Mouse (Mus musculus) CH12.LX (cell line): Measurements from ENCODE around the gene Iqch. TPM values are rescaled to one million over a fixed set of nuclear protein-coding genes. Genes with fewer than 3 reads are reported as not detected.
A peak's percentile ranks its signal among the peaks of the same experiment; 100 is the strongest.

ENCODE experiments used
- DNase-seq: peaks from one replicate; pipeline ENCODE4 v3.0.0-alpha.2; 2013; ENCODE audit errors: extremely low read depth
- H3K27ac ChIP-seq: 2 replicates; pipeline ENCODE4 v1.5.1; 2012; ENCODE audit warnings: low read depth, mild to moderate bottlenecking, control low read depth, moderate library complexity; ENCODE audit not compliant: insufficient read depth
- H3K27me3 ChIP-seq: replicated peaks from 2 replicates; pipeline ENCODE3; 2012; ENCODE audit warnings: inconsistent platforms
- H3K36me3 ChIP-seq, 2 experiments: replicated peaks in 1 of 2; 2 replicates each; pipeline versions ENCODE3 to v1.6.1; 2012; ENCODE audit warnings: inconsistent platforms in 1 of 2, low read length in 1 of 2, mild to moderate bottlenecking in 1 of 2, mixed read lengths in 1 of 2, moderate library complexity in 1 of 2; ENCODE audit not compliant: control insufficient read depth in 1 of 2, insufficient read depth in 1 of 2
- H3K4me1 ChIP-seq, 2 experiments: 2 replicates each; pipeline ENCODE4 v1.6.1; 2012; ENCODE audit warnings: inconsistent platforms in 1 of 2, moderate library complexity in 1 of 2; ENCODE audit not compliant: insufficient read depth in 2 of 2, control insufficient read depth in 1 of 2
- H3K4me2 ChIP-seq: 2 replicates; pipeline ENCODE4 v1.6.1; 2012; ENCODE audit warnings: low read depth, mild to moderate bottlenecking, control low read depth; ENCODE audit not compliant: poor library complexity, insufficient read depth, severe bottlenecking
- H3K4me3 ChIP-seq, 3 experiments: fragments of 150-350 bp in 1 of 3; sonication (generic) in 1 of 3; replicated peaks in 1 of 3; 2 replicates each; pipeline versions ENCODE3 to v1.5.1; 2011 to 2012; ENCODE audit warnings: low read depth in 2 of 3, low read length in 2 of 3, mild to moderate bottlenecking in 2 of 3, moderate library complexity in 2 of 3, control low read depth in 1 of 3, improper control_type of control experiment in 1 of 3, inconsistent platforms in 1 of 3, mixed read lengths in 1 of 3; ENCODE audit not compliant: poor library complexity in 1 of 3
- H3K79me2 ChIP-seq: replicated peaks from 2 replicates; pipeline ENCODE4 v1.6.1; 2012; ENCODE audit warnings: mild to moderate bottlenecking, moderate library complexity; ENCODE audit not compliant: control insufficient read depth, poor library complexity, insufficient read depth, severe bottlenecking; ENCODE audit errors: extremely low read depth
- H3K9ac ChIP-seq: 2 replicates; pipeline ENCODE4 v1.6.1; 2012; ENCODE audit warnings: low read depth, mild to moderate bottlenecking, control low read depth, moderate library complexity; ENCODE audit not compliant: insufficient read depth
- H3K9me3 ChIP-seq: replicated peaks from 2 replicates; pipeline ENCODE3; 2012; ENCODE audit warnings: low read length, inconsistent platforms, mixed read lengths
- CHD1 ChIP-seq: IDR thresholded peaks from 2 replicates; pipeline ENCODE4 v1.6.1; 2012; ENCODE audit warnings: low read depth, low read length, improper control_type of control experiment, inconsistent platforms
- CHD2 ChIP-seq: IDR thresholded peaks from 2 replicates; pipeline ENCODE4 v1.6.1; 2011; ENCODE audit warnings: low read length, improper control_type of control experiment
- CTCF ChIP-seq, 2 experiments: IDR thresholded peaks in 1 of 2; conservative IDR thresholded peaks in 1 of 2; 2 replicates each; pipeline ENCODE4 v1.5.1; 2011 to 2012; ENCODE audit warnings: low read depth in 2 of 2, low read length in 2 of 2, improper control_type of control experiment in 1 of 2, inconsistent platforms in 1 of 2, mild to moderate bottlenecking in 1 of 2, moderate library complexity in 1 of 2
- EP300 ChIP-seq: IDR thresholded peaks from 2 replicates; pipeline ENCODE4 v1.6.1; 2011; ENCODE audit warnings: low read length, improper control_type of control experiment
- ETS1 ChIP-seq: conservative IDR thresholded peaks from 2 replicates; pipeline ENCODE4 v1.6.1; 2012; ENCODE audit warnings: low read depth, mild to moderate bottlenecking, inconsistent platforms, low read length, improper control_type of control experiment, moderate library complexity
- GABPA ChIP-seq: IDR thresholded peaks from 2 replicates; pipeline ENCODE4 v1.6.1; 2012; ENCODE audit warnings: low read depth, low read length, improper control_type of control experiment, inconsistent platforms; ENCODE audit not compliant: insufficient replicate concordance
- HCFC1 ChIP-seq: IDR thresholded peaks from 2 replicates; pipeline ENCODE4 v1.6.1; 2012; ENCODE audit warnings: low read depth, mild to moderate bottlenecking, inconsistent platforms, low read length, improper control_type of control experiment
- KAT2A ChIP-seq: IDR thresholded peaks from 2 replicates; pipeline ENCODE4 v1.6.1; 2012; ENCODE audit warnings: low read length, improper control_type of control experiment, inconsistent platforms; ENCODE audit not compliant: insufficient replicate concordance
- MAFK ChIP-seq: IDR thresholded peaks from 2 replicates; pipeline ENCODE4 v1.6.1; 2011; ENCODE audit warnings: low read length, improper control_type of control experiment; ENCODE audit not compliant: insufficient replicate concordance
- MAX ChIP-seq: IDR thresholded peaks from 2 replicates; pipeline ENCODE4 v1.6.1; 2011; ENCODE audit warnings: low read length, improper control_type of control experiment
- MAZ ChIP-seq: IDR thresholded peaks from 2 replicates; pipeline ENCODE4 v1.6.1; 2012; ENCODE audit warnings: low read depth, mild to moderate bottlenecking, inconsistent platforms, low read length, improper control_type of control experiment, moderate library complexity
- MEF2A ChIP-seq: IDR thresholded peaks from 2 replicates; pipeline ENCODE4 v1.6.1; 2014; ENCODE audit warnings: low read depth, mild to moderate bottlenecking, inconsistent platforms, low read length, improper control_type of control experiment, borderline replicate concordance
- NELFE ChIP-seq: IDR thresholded peaks from 2 replicates; pipeline ENCODE4 v1.6.1; 2011; ENCODE audit warnings: low read depth, low read length, improper control_type of control experiment
- NRF1 ChIP-seq: IDR thresholded peaks from 2 replicates; pipeline ENCODE4 v1.6.1; 2014; ENCODE audit warnings: low read depth, mild to moderate bottlenecking, inconsistent platforms, low read length, improper control_type of control experiment, moderate library complexity
- PAX5 ChIP-seq: IDR thresholded peaks from 2 replicates; pipeline ENCODE4 v1.6.1; 2012; ENCODE audit warnings: low read length, inconsistent platforms, mixed read lengths
- POLR2A ChIP-seq: IDR thresholded peaks from 2 replicates; pipeline ENCODE4 v1.6.1; 2011; ENCODE audit warnings: low read depth, mild to moderate bottlenecking, improper control_type of control experiment, low read length
- RAD21 ChIP-seq: IDR thresholded peaks from 2 replicates; pipeline ENCODE4 v1.6.1; 2011; ENCODE audit warnings: low read depth, mild to moderate bottlenecking, low read length, improper control_type of control experiment, moderate library complexity
- UBTF ChIP-seq: IDR thresholded peaks from 2 replicates; pipeline ENCODE4 v1.6.1; 2012; ENCODE audit warnings: low read depth, mild to moderate bottlenecking, inconsistent platforms, low read length, improper control_type of control experiment, moderate library complexity
- USF1 ChIP-seq: IDR thresholded peaks from 2 replicates; pipeline ENCODE4 v1.6.1; 2014; ENCODE audit warnings: low read depth, mild to moderate bottlenecking, inconsistent platforms, low read length, improper control_type of control experiment
- USF2 ChIP-seq: conservative IDR thresholded peaks from 2 replicates; pipeline ENCODE4 v1.6.1; 2011; ENCODE audit warnings: low read depth, low read length, improper control_type of control experiment
- ZC3H11A ChIP-seq: IDR thresholded peaks from 2 replicates; pipeline ENCODE4 v1.6.1; 2012; ENCODE audit warnings: low read depth, mild to moderate bottlenecking, inconsistent platforms, low read length, improper control_type of control experiment
- ZMIZ1 ChIP-seq: IDR thresholded peaks from 2 replicates; pipeline ENCODE4 v1.6.1; 2012; ENCODE audit warnings: low read depth, mild to moderate bottlenecking, inconsistent platforms, low read length, improper control_type of control experiment
- dilution Hi-C: fragments of 300-500 bp; cut with MboI; formaldehyde crosslinking; loops from 2 replicates; pipeline ENCODE4 v1.14.3; 2020; ENCODE audit warnings: low sequenced_read_pairs; ENCODE audit not compliant: extremely low pct_unique_long_range_greater_than_20kb, extremely low pct_ligation_motif_present
- in situ Hi-C: fragments of 300-500 bp; cut with MboI; formaldehyde crosslinking; loops from 3 replicates; pipeline ENCODE4 v1.14.3; 2019; ENCODE audit warnings: low sequenced_read_pairs, low pct_ligation_motif_present, low pct_unique_long_range_greater_than_20kb, mixed read lengths
- polyA plus RNA-seq: library from polyadenylated mRNA; unstranded; fragments of >175 nt; gene quantifications from 2 replicates; pipeline ENCODE4 v1.2.1, GENCODE M21; 2012; ENCODE audit warnings: low read depth; ENCODE audit not compliant: insufficient read length
- total RNA-seq, 2 experiments: library from RNA; depleted of rRNA; stranded (reverse); fragments of 300-350 nt in 1 of 2; fragments of >200 nt in 1 of 2; gene quantifications; 2 replicates each; pipeline ENCODE4 v1.2.3; 2012 to 2014

Gene Iqch
- total and polyA plus RNA-seq, 3 experiments: 0.04 to 0.21 (median 0.15) TPM

DNA sequence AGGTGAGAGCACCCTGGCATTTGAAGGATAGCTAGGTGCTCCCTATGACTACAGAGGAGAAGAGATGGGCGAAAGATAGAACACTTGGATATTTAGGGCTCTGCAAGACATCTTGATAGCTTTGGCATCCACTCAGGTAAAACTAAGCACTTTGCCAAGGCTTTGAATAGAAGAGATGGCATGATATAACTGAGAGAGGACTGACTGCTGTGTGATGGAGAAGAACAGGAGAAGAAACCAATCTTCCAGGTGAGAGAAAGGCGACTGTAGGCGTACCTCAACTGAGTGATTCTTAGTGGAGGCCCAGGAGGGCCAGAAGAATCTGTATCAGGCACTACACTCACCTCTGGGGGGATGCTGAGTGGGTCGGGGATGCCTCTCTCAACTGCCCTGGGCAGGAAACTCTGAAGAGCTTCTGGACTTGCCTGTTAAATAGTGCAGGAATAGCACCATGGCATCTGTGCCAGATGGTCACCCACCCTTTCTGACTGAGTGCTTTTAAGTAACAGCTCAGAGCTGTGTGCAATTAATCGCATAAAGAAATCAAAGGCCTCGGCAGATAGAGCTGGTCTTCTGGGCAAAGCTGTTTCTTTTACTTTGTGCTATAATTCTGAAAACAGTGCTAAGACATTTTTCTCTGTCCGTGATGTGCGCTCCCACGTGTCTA is 22.9 kb upstream of the Iqch start:
- dilution Hi-C loops (no loop called here), in situ Hi-C loops (no loop called here)
- H3K4me1 ChIP-seq: 0 out of 4 replicates have a peak, but pooled peaks cover 0 to 3% of the 10 kb centered on the region in 2 experiments
- no peaks in the 10 kb centered on the region for H3K9me3 ChIP-seq
- no peaks in the 10 kb centered on the region for H3K79me2 ChIP-seq
- H3K9ac ChIP-seq: no peak overlapping the region
- H3K27ac ChIP-seq: no peak overlapping the region
- TF ChIP-seq MAFK: no peak
- TF ChIP-seq MEF2A: no peak
- no peak for TF ChIP-seq USF2
- TF ChIP-seq MAX: no peak
- TF ChIP-seq ZC3H11A: no peak
- no peak for TF ChIP-seq ETS1
- TF ChIP-seq UBTF: no peak
- no peak for TF ChIP-seq NRF1
- no peak for TF ChIP-seq PAX5
- TF ChIP-seq USF1: no peak
- no peak for TF ChIP-seq NELFE
- TF ChIP-seq EP300: no peak
- no peak for TF ChIP-seq GABPA
- TF ChIP-seq MAZ: no peak
- no peak for TF ChIP-seq KAT2A
- TF ChIP-seq HCFC1: no peak
- TF ChIP-seq RAD21: no peak
- no peak for TF ChIP-seq CHD1
- no peak for TF ChIP-seq POLR2A
- no peak for TF ChIP-seq CHD2
- TF ChIP-seq, all 38 proteins: peak for 0
- Histone ChIP-seq H3K4me2 (no peak overlapping the region), H3K4me3 (no peak overlapping the region), H3K27me3 (no peaks in the 10 kb centered on the region), H3K36me3 (peaks cover 35 to 99% of the 10 kb centered on the region in 2 experiments)
- DNase-seq: no peak

- H3K27me3 ChIP-seq: no peaks in the 10 kb centered on the region
- H3K36me3 ChIP-seq: peaks cover 26 to 96% of the 10 kb centered on the region in 2 experiments
- no peak for DNase-seq
- no peaks in the 10 kb centered on the region for H3K79me2 ChIP-seq
- H3K9me3 ChIP-seq: no peaks in the 10 kb centered on the region
- in situ Hi-C loops (no loop called here), dilution Hi-C loops (no loop called here)
- H3K4me1 ChIP-seq: 0 out of 4 replicates have a peak, but pooled peaks cover 0 to 3% of the 10 kb centered on the region in 2 experiments
- TF ChIP-seq ETS1: no peak
- TF ChIP-seq ZMIZ1: no peak
- peak in 1 of 2 experiments; percentile 7; a peak in 1 of 4 replicates for TF ChIP-seq CTCF (conservative IDR thresholded peaks at IDR 0.05 in 1 of 2, IDR thresholded peaks at IDR 0.05 in 1 of 2; ENCODE audit: low read depth in 2 of 2, low read length in 2 of 2)
- no peak for TF ChIP-seq HCFC1
- TF ChIP-seq USF1: no peak
- no peak overlapping the region for H3K27ac ChIP-seq
- no peak overlapping the region for H3K4me2 ChIP-seq
- no peak overlapping the region for H3K9ac ChIP-seq
- H3K4me3 ChIP-seq: no peak overlapping the region
Measured at GRCm38 (mm10) chr9:63623895-63624569, 21.7 kb upstream of the Iqch start.
